Mouse (Mus musculus) E14TG2a.4 (cell line): Measurements from ENCODE around the gene Kcnn3.

Experiments
- CTCF ChIP-seq: conservative IDR thresholded peaks from 2 replicates; pipeline ENCODE4 v1.5.1; 2014; ENCODE audit warnings: low read length
- NANOG ChIP-seq: IDR thresholded peaks from 2 replicates; pipeline ENCODE4 v1.6.1; 2014; ENCODE audit warnings: borderline replicate concordance, low read length, mixed read lengths
- POU5F1 ChIP-seq: IDR thresholded peaks from 2 replicates; pipeline ENCODE4 v1.6.1; 2014; ENCODE audit warnings: low read length, borderline replicate concordance

DNA sequence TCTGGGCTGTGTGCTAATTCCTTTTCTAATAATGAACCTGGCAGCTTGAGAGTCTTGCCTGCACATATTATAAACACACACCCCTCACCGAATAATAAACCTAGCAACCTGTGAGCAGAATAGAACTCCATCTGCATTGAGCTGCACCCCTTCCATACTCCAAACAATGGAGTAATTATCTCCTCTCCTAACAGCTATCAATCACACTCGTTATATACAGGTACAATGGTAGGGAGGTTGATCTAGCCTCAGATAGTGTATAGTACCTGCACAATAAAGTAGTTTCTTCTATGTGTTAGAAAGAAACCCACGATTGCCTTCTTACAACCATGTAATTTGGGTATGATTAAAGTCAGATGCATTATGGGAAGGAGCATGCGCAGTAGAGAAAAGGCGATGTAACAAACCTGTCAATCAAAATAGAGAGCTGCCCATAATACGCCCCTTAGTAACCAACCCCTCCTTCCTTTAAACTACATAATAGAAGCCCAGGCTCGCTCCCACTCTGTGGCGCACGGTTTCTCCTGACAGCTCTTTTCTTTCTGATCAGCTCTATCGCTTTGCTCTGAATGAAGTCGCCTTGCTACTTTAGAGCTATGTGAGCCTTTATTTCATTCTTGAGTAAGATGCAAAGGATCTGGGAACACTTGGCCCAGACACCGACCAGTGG is 176.3 kb downstream of the Kcnn3 start:
- no peak for TF ChIP-seq CTCF
- TF ChIP-seq POU5F1: no peak
- no peak for TF ChIP-seq NANOG
